Mouse (Mus musculus) CD4-positive, CD25-positive, alpha-beta regulatory T cell, adult 9 weeks (primary cell): ENCODE data around the gene Rbm12b1. TPM values are rescaled to one million over a fixed set of nuclear protein-coding genes. Genes with fewer than 3 reads are reported as not detected.

Experiments used
- polyA plus RNA-seq: library from polyadenylated mRNA; unstranded; fragments of 100-300 nt; shearing (Covaris generic); gene quantifications from one replicate; pipeline ENCODE4 v1.2.1, GENCODE M21; 2017

Gene Rbm12b1
- 19.4 TPM for polyA plus RNA-seq

GRCm38 (mm10) chr4:12140141-12140567 is at the start of gene Rbm12b1:
Rbm12b1 (plus strand) TSS chr4:12140264.

GRCm38 (mm10) chr4:12171318-12172091 is 31.4 kb downstream of the Rbm12b1 start, which contains the start of gene Fam92a:
Fam92a (minus strand) TSS chr4:12172015.

Other genes with a start within 250 kb of the Rbm12b1 start
- gene Gm10604, start 159.0 kb upstream of the Rbm12b1 start, polyA plus RNA-seq = 0.17 TPM
- 16.9 TPM for gene Rbm12b2, start 50.8 kb upstream of the Rbm12b1 start, polyA plus RNA-seq
- 29.9 TPM for gene Fam92a, start 31.8 kb downstream of the Rbm12b1 start, polyA plus RNA-seq